Comparison of ENCODE assay signal across 16 mouse cellular contexts in the genomic region with DNA sequence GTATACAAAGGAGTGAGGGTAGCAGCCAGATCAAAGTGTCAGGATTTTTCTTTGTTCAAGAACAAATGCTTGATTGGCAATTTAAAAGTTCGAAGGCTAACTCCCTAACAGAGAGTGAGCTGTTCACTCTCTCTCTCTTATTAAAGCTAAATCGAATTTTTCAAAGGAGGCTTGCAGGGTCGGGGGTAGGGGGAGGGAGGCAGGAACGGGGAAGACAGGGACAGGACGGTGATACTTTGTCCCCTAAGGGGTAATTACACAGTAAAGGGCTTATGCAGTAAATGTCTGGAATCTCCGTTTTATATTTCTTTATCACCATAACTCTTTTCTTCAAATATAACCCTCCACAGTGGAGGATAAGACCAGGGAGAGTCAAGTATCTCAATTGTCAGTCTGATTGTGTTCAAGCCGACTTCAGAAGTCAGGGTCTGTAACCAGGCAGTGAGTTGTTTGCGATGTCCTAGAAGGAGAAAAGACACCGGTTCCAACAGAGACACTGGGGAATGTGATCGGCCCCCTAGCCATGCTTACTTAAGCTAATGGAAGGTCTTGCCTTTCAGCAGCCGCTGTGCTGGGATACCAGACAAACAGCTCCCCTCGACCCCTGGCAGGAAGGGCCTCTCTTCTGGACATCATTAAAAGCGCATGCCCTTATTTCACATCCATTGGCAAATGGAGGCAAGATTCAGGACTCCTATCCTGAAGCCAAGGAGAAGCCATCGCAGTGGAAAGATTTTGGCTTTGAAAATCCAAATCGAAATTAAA. TPM values are rescaled to one million over a fixed set of nuclear protein-coding genes. Genes with fewer than 3 reads are reported as not detected.
A peak's percentile ranks its signal among the peaks of the same experiment; 100 is the strongest.
DNase-seq lines count a peak whose midpoint lies in the region; ATAC-seq and TF ChIP-seq lines count a peak whose summit lies in the region.
"Had no signal": no experiment of that assay in that cellular context is flagged by ENCODE, and none has a peak within 500 bp of the region (broad histone marks: within the 10 kb centered on the region; RNA-seq: fewer than 3 reads in every experiment).

No protein-coding gene starts in this region.

- H3K9ac ChIP-seq in hindbrain, embryonic 14.5 days: no peak overlapping the region
- no peak overlapping the region for H3K9ac ChIP-seq in midbrain, embryonic 16.5 days (ENCODE audit: low read depth, low read length)
- H3K9ac ChIP-seq: stomach, embryonic 15.5 days had no signal

- under 1% methylated on average over 15 of the region's 15 CpGs for WGBS in hindbrain, embryonic 14.5 days
- 1% methylated on average over 15 of the region's 15 CpGs for WGBS in midbrain, embryonic 16.5 days

- H3K4me2 ChIP-seq in hindbrain, embryonic 14.5 days (replicated peaks): peak overlapping the region; percentile 49
- H3K4me2 ChIP-seq in midbrain, embryonic 16.5 days (ENCODE audit: low read length): peak overlapping the region; percentile 62

- DNase-seq in testis, postnatal 14 days (ENCODE audit: low spot score): no peak
- DNase-seq in hindbrain, embryonic 14.5 days (ENCODE audit: low spot score): no peak
- DNase-seq in spleen, adult 12 weeks (ENCODE audit: low spot score): no peak
- no peak for DNase-seq in right cerebral cortex, adult 2 months (ENCODE audit: low spot score in 2 of 2)
- no peak for DNase-seq in adipocyte (ENCODE audit: low spot score)
- DNase-seq: B cell, adult 2 months; kidney, adult 11 months; left cerebral cortex, postnatal 4 days had no signal

- H3K4me3 ChIP-seq in testis, adult 2 months (ENCODE audit: control insufficient read depth, low read depth, low read length): peak overlapping the region; percentile 3; the same call in 1 of the 2 replicates
- peak overlapping the region; percentile 19; the same call in 1 of the 2 replicates for H3K4me3 ChIP-seq in hindbrain, embryonic 14.5 days (replicated peaks; ENCODE audit: low read length)
- no peak overlapping the region for H3K4me3 ChIP-seq in midbrain, embryonic 16.5 days (ENCODE audit: low read depth, low read length)
- H3K4me3 ChIP-seq: stomach, embryonic 15.5 days had no signal

- H3K9me3 ChIP-seq in hindbrain, embryonic 14.5 days (ENCODE audit: control insufficient read depth, low read length): no peaks in the 10 kb centered on the region
- no peaks in the 10 kb centered on the region for H3K9me3 ChIP-seq in midbrain, embryonic 16.5 days (replicated peaks; ENCODE audit: control insufficient read depth, low read length, poor library complexity, severe bottlenecking)
- H3K9me3 ChIP-seq: stomach, embryonic 15.5 days had no signal

- H3K36me3 ChIP-seq in testis, adult 2 months (ENCODE audit: control insufficient read depth, insufficient read depth, low read length): no peaks in the 10 kb centered on the region
- no peaks in the 10 kb centered on the region for H3K36me3 ChIP-seq in hindbrain, embryonic 14.5 days (replicated peaks; ENCODE audit: control insufficient read depth, insufficient read depth)
- H3K36me3 ChIP-seq in midbrain, embryonic 16.5 days (ENCODE audit: control insufficient read depth, insufficient read depth, low read length): no peaks in the 10 kb centered on the region
- H3K36me3 ChIP-seq: G1E; stomach, embryonic 15.5 days had no signal

- no peak for TF ChIP-seq POLR2A in testis, adult 2 months (IDR thresholded peaks at IDR 0.05; ENCODE audit: control insufficient read depth, low read depth, low read length)

- peak; percentile 65; the same call in 1 of the 2 replicates for ATAC-seq in hindbrain, embryonic 14.5 days (ENCODE audit: low FRiP score)
- ATAC-seq in midbrain, embryonic 16.5 days: no peak
- no peak for ATAC-seq in activated CD4-positive, CD25-positive, alpha-beta regulatory T cell, adult 4 months

- peaks cover 4% of the 10 kb centered on the region; the same call in 1 of the 2 replicates for H3K4me1 ChIP-seq in testis, adult 2 months (ENCODE audit: control insufficient read depth, insufficient read depth, low read length)
- peaks cover 13% of the 10 kb centered on the region for H3K4me1 ChIP-seq in hindbrain, embryonic 14.5 days (replicated peaks; ENCODE audit: control insufficient read depth, insufficient read depth, low read length)
- H3K4me1 ChIP-seq in midbrain, embryonic 16.5 days (ENCODE audit: control insufficient read depth, insufficient read depth, low read length): peaks cover 8% of the 10 kb centered on the region

- H3K27ac ChIP-seq in testis, adult 2 months (ENCODE audit: control insufficient read depth, insufficient read depth, low read depth, low read length): no peak overlapping the region
- no peak overlapping the region for H3K27ac ChIP-seq in hindbrain, embryonic 14.5 days
- H3K27ac ChIP-seq in midbrain, embryonic 16.5 days (ENCODE audit: low read length): no peak overlapping the region
- H3K27ac ChIP-seq: macrophage; stomach, embryonic 15.5 days had no signal

- no peak for TF ChIP-seq CTCF in testis, adult 2 months (IDR thresholded peaks at IDR 0.05; ENCODE audit: control insufficient read depth, insufficient read depth, insufficient replicate concordance, low read depth, low read length)

- H3K27me3 ChIP-seq in testis, adult 2 months (ENCODE audit: control insufficient read depth, insufficient read depth, low read length): no peaks in the 10 kb centered on the region
- H3K27me3 ChIP-seq in hindbrain, embryonic 14.5 days (ENCODE audit: control insufficient read depth, insufficient read depth, low read length): peaks cover 45% of the 10 kb centered on the region
- H3K27me3 ChIP-seq in midbrain, embryonic 16.5 days (ENCODE audit: control insufficient read depth, insufficient read depth, low read depth, low read length): peaks cover 10% of the 10 kb centered on the region

RNA-seq across cellular contexts. Expression of a gene that starts 0.7 kb away (rescaled TPM):
- polyA plus RNA-seq in testis, adult 2 months (2012; rRNA removed): not detected in 2 replicates
- polyA plus RNA-seq in hindbrain, embryonic 14.5 days (2014; fragmentation: Nextera tagmentation; extraction: Ambion mirVana): 0.68 TPM in 1 of 2 replicates, not detected in the other
- 0.43 and 1.3 TPM in 2 replicates for polyA plus RNA-seq in midbrain, embryonic 16.5 days (2015; fragmentation: Nextera tagmentation; extraction: Ambion mirVana)
- not detected for polyA plus RNA-seq in activated CD4-positive, CD25-positive, alpha-beta regulatory T cell, adult 4 months (2017; shearing (Covaris generic))
- polyA plus RNA-seq: G1E; gonadal fat pad, adult 2 months; liver, embryonic 16.5 days; macrophage; stomach, embryonic 15.5 days had no signal

RNA-seq across cellular contexts. Expression of a gene that starts 30.0 kb away (rescaled TPM):
- polyA plus RNA-seq in testis, adult 2 months (2012; rRNA removed): 1.2 and 1.3 TPM in 2 replicates
- polyA plus RNA-seq in hindbrain, embryonic 14.5 days (2014; fragmentation: Nextera tagmentation; extraction: Ambion mirVana): 1.5 and 1.9 TPM in 2 replicates
- 0.69 and 1.3 TPM in 2 replicates for polyA plus RNA-seq in midbrain, embryonic 16.5 days (2015; fragmentation: Nextera tagmentation; extraction: Ambion mirVana)
- not detected for polyA plus RNA-seq in activated CD4-positive, CD25-positive, alpha-beta regulatory T cell, adult 4 months (2017; shearing (Covaris generic))
- polyA plus RNA-seq: G1E, macrophage had no signal
